Mouse (Mus musculus): ENCODE results near the gene 1700020A23Rik. TPM values are rescaled to one million over a fixed set of nuclear protein-coding genes. Genes with fewer than 3 reads are reported as not detected.
"Not testable (repeated sequence)": the region's sequence is repeated elsewhere in the genome, so short reads cannot be mapped to it uniquely, and the experiment has no call there.

1700020A23Rik gene
- not detected in 2 replicates for polyA plus RNA-seq (2011; ENCODE audit: insufficient read depth, insufficient read length, low read depth, missing spikeins)

GRCm38 (mm10) chr2:130404939-130405338 is at the start of gene 1700020A23Rik, which contains the start of gene Gm28372:
TSS of gene 1700020A23Rik (plus strand) at chr2:130405259.
TSS of gene Gm28372 (plus strand) at chr2:130405239.
- peaks cover under 1% of the 10 kb centered on the region; the same call in 1 of the 2 replicates for H3K9me3 ChIP-seq (replicated peaks; ENCODE audit: control insufficient read depth, insufficient read depth, low read length, poor library complexity, severe bottlenecking)
- H3K9ac ChIP-seq (ENCODE audit: low read depth, poor library complexity, severe bottlenecking), result no peak within 1 kb of the TSS
- no peak within 1 kb of the TSS for H3K4me3 ChIP-seq (ENCODE audit: low read depth, low read length)
- H3K4me1 ChIP-seq (ENCODE audit: control insufficient read depth, insufficient read depth, low read length), result no peaks in the 10 kb centered on the region
- TF ChIP-seq CTCF (IDR thresholded peaks at IDR 0.05; ENCODE audit: low read depth, low read length) (no peak), EP300 (IDR thresholded peaks at IDR 0.05; ENCODE audit: insufficient read depth, low read depth, low read length) (no peak), POLR2A (IDR thresholded peaks at IDR 0.05; ENCODE audit: insufficient read depth, low read length) (no peak)
- H3K27me3 ChIP-seq (ENCODE audit: control insufficient read depth, insufficient read depth, low read length, poor library complexity, severe bottlenecking), result no peaks in the 10 kb centered on the region
- no peak within 1 kb of the TSS for H3K27ac ChIP-seq (ENCODE audit: insufficient read depth, low read length)
- H3K36me3 ChIP-seq (ENCODE audit: control insufficient read depth, insufficient read depth, low read length, poor library complexity, severe bottlenecking), result no peaks in the 10 kb centered on the region

GRCm38 (mm10) chr2:130357551-130357950 is 47.5 kb upstream of the 1700020A23Rik start:
- H3K9ac ChIP-seq (ENCODE audit: low read depth, poor library complexity, severe bottlenecking), result no peak overlapping the region
- H3K4me1 ChIP-seq (ENCODE audit: control insufficient read depth, insufficient read depth, low read length), result peaks cover 2% of the 10 kb centered on the region
- H3K27ac ChIP-seq (ENCODE audit: insufficient read depth, low read length), result no peak overlapping the region
- no peaks in the 10 kb centered on the region for H3K36me3 ChIP-seq (ENCODE audit: control insufficient read depth, insufficient read depth, low read length, poor library complexity, severe bottlenecking)
- H3K4me3 ChIP-seq (ENCODE audit: low read depth, low read length), result no peak overlapping the region
- H3K9me3 ChIP-seq (replicated peaks; ENCODE audit: control insufficient read depth, insufficient read depth, low read length, poor library complexity, severe bottlenecking), result no peaks in the 10 kb centered on the region
- TF ChIP-seq EP300 (IDR thresholded peaks at IDR 0.05; ENCODE audit: insufficient read depth, low read depth, low read length) (no peak), CTCF (IDR thresholded peaks at IDR 0.05; ENCODE audit: low read depth, low read length) (no peak), POLR2A (IDR thresholded peaks at IDR 0.05; ENCODE audit: insufficient read depth, low read length) (no peak)
- H3K27me3 ChIP-seq (ENCODE audit: control insufficient read depth, insufficient read depth, low read length, poor library complexity, severe bottlenecking), result peaks cover 8% of the 10 kb centered on the region

GRCm38 (mm10) chr2:130358852-130359251 is 46.2 kb upstream of the 1700020A23Rik start:
- peaks cover 2% of the 10 kb centered on the region for H3K4me1 ChIP-seq (ENCODE audit: control insufficient read depth, insufficient read depth, low read length)
- H3K9ac ChIP-seq (ENCODE audit: low read depth, poor library complexity, severe bottlenecking), result no peak overlapping the region
- H3K36me3 ChIP-seq (ENCODE audit: control insufficient read depth, insufficient read depth, low read length, poor library complexity, severe bottlenecking), result no peaks in the 10 kb centered on the region
- no peak overlapping the region for H3K27ac ChIP-seq (ENCODE audit: insufficient read depth, low read length)
- no peak overlapping the region for H3K4me3 ChIP-seq (ENCODE audit: low read depth, low read length)
- no peak for TF ChIP-seq CTCF (IDR thresholded peaks at IDR 0.05; ENCODE audit: low read depth, low read length)
- TF ChIP-seq POLR2A (IDR thresholded peaks at IDR 0.05; ENCODE audit: insufficient read depth, low read length), result no peak
- 0 out of 2 replicates have a peak, but pooled peaks have one; percentile 9 for TF ChIP-seq EP300 (IDR thresholded peaks at IDR 0.05; ENCODE audit: insufficient read depth, low read depth, low read length)
- H3K27me3 ChIP-seq (ENCODE audit: control insufficient read depth, insufficient read depth, low read length, poor library complexity, severe bottlenecking), result peaks cover 8% of the 10 kb centered on the region
- no peaks in the 10 kb centered on the region for H3K9me3 ChIP-seq (replicated peaks; ENCODE audit: control insufficient read depth, insufficient read depth, low read length, poor library complexity, severe bottlenecking)

GRCm38 (mm10) chr2:130362511-130363026 is 42.5 kb upstream of the 1700020A23Rik start:
- Histone ChIP-seq H3K27me3 (ENCODE audit: control insufficient read depth, insufficient read depth, low read length, poor library complexity, severe bottlenecking) (peaks cover 8% of the 10 kb centered on the region), H3K4me3 (ENCODE audit: low read depth, low read length) (peak overlapping the region; percentile 40; the same call in 1 of the 2 replicates), H3K9me3 (replicated peaks; ENCODE audit: control insufficient read depth, insufficient read depth, low read length, poor library complexity, severe bottlenecking) (no peaks in the 10 kb centered on the region), H3K9ac (ENCODE audit: low read depth, poor library complexity, severe bottlenecking) (no peak overlapping the region), H3K4me1 (ENCODE audit: control insufficient read depth, insufficient read depth, low read length) (peaks cover 2% of the 10 kb centered on the region), H3K27ac (ENCODE audit: insufficient read depth, low read length) (no peak overlapping the region), H3K36me3 (ENCODE audit: control insufficient read depth, insufficient read depth, low read length, poor library complexity, severe bottlenecking) (no peaks in the 10 kb centered on the region)
- TF ChIP-seq EP300 (IDR thresholded peaks at IDR 0.05; ENCODE audit: insufficient read depth, low read depth, low read length) (no peak), CTCF (IDR thresholded peaks at IDR 0.05; ENCODE audit: low read depth, low read length) (peak; percentile 77)

GRCm38 (mm10) chr2:130365211-130366094 is 39.6 kb upstream of the 1700020A23Rik start:
- no peaks in the 10 kb centered on the region for H3K4me1 ChIP-seq (ENCODE audit: control insufficient read depth, insufficient read depth, low read length)
- no peak overlapping the region for H3K27ac ChIP-seq (ENCODE audit: insufficient read depth, low read length)
- H3K4me3 ChIP-seq (ENCODE audit: low read depth, low read length), result no peak overlapping the region
- no peaks in the 10 kb centered on the region for H3K36me3 ChIP-seq (ENCODE audit: control insufficient read depth, insufficient read depth, low read length, poor library complexity, severe bottlenecking)
- H3K27me3 ChIP-seq (ENCODE audit: control insufficient read depth, insufficient read depth, low read length, poor library complexity, severe bottlenecking), result peaks cover 8% of the 10 kb centered on the region
- no peaks in the 10 kb centered on the region for H3K9me3 ChIP-seq (replicated peaks; ENCODE audit: control insufficient read depth, insufficient read depth, low read length, poor library complexity, severe bottlenecking)
- no peak for TF ChIP-seq CTCF (IDR thresholded peaks at IDR 0.05; ENCODE audit: low read depth, low read length)
- TF ChIP-seq POLR2A (IDR thresholded peaks at IDR 0.05; ENCODE audit: insufficient read depth, low read length), result no peak
- no peak overlapping the region for H3K9ac ChIP-seq (ENCODE audit: low read depth, poor library complexity, severe bottlenecking)

GRCm38 (mm10) chr2:130367386-130367785 is 37.7 kb upstream of the 1700020A23Rik start:
- H3K9me3 ChIP-seq (replicated peaks; ENCODE audit: control insufficient read depth, insufficient read depth, low read length, poor library complexity, severe bottlenecking), result no peaks in the 10 kb centered on the region
- H3K27me3 ChIP-seq (ENCODE audit: control insufficient read depth, insufficient read depth, low read length, poor library complexity, severe bottlenecking), result no peaks in the 10 kb centered on the region
- TF ChIP-seq EP300 (IDR thresholded peaks at IDR 0.05; ENCODE audit: insufficient read depth, low read depth, low read length) (no peak), POLR2A (IDR thresholded peaks at IDR 0.05; ENCODE audit: insufficient read depth, low read length) (no peak), CTCF (IDR thresholded peaks at IDR 0.05; ENCODE audit: low read depth, low read length) (no peak)

GRCm38 (mm10) chr2:130373026-130373425 is 32.0 kb upstream of the 1700020A23Rik start:
- not testable (repeated sequence) for H3K9me3 ChIP-seq (replicated peaks; ENCODE audit: control insufficient read depth, insufficient read depth, low read length, poor library complexity, severe bottlenecking); H3K27me3 ChIP-seq (ENCODE audit: control insufficient read depth, insufficient read depth, low read length, poor library complexity, severe bottlenecking); H3K27ac ChIP-seq (ENCODE audit: insufficient read depth, low read length); H3K9ac ChIP-seq (ENCODE audit: low read depth, poor library complexity, severe bottlenecking); H3K36me3 ChIP-seq (ENCODE audit: control insufficient read depth, insufficient read depth, low read length, poor library complexity, severe bottlenecking); H3K4me3 ChIP-seq (ENCODE audit: low read depth, low read length); H3K4me1 ChIP-seq (ENCODE audit: control insufficient read depth, insufficient read depth, low read length)

More at GRCm38 (mm10) chr2:130367386-130367785, 37.7 kb upstream of the 1700020A23Rik start:
- no peak overlapping the region for H3K4me3 ChIP-seq (ENCODE audit: low read depth, low read length)
- H3K4me1 ChIP-seq (ENCODE audit: control insufficient read depth, insufficient read depth, low read length), result no peaks in the 10 kb centered on the region
- H3K27ac ChIP-seq (ENCODE audit: insufficient read depth, low read length), result no peak overlapping the region
- no peak overlapping the region for H3K9ac ChIP-seq (ENCODE audit: low read depth, poor library complexity, severe bottlenecking)
- no peaks in the 10 kb centered on the region for H3K36me3 ChIP-seq (ENCODE audit: control insufficient read depth, insufficient read depth, low read length, poor library complexity, severe bottlenecking)
